9 mouse cellular contexts compared by ENCODE assay signal in genomic region chr14:27741248-27741916, GRCm38 (mm10).
DNase-seq lines count a peak whose midpoint lies in the region; ATAC-seq lines count a peak whose summit lies in the region.
"Had no signal": no experiment of that assay in that cellular context is flagged by ENCODE, and none has a peak within 500 bp of the region (broad histone marks: within the 10 kb centered on the region; RNA-seq: fewer than 3 reads in every experiment).

No protein-coding gene starts in this region.

- no peaks in the 10 kb centered on the region for H3K27me3 ChIP-seq in kidney, embryonic 16.5 days (ENCODE audit: insufficient read depth, low read length)
- no peaks in the 10 kb centered on the region for H3K27me3 ChIP-seq in hindbrain, embryonic 16.5 days (replicated peaks; ENCODE audit: control insufficient read depth, insufficient read depth, low read length)
- H3K27me3 ChIP-seq in midbrain, embryonic 16.5 days (ENCODE audit: control insufficient read depth, insufficient read depth, low read depth, low read length) = no peaks in the 10 kb centered on the region
- H3K27me3 ChIP-seq: embryonic facial prominence, embryonic 12.5 days had no signal

- no peak overlapping the region for H3K4me2 ChIP-seq in kidney, embryonic 16.5 days (replicated peaks; ENCODE audit: low read depth, low read length)
- no peak overlapping the region for H3K4me2 ChIP-seq in hindbrain, embryonic 16.5 days (ENCODE audit: low read length)
- H3K4me2 ChIP-seq in midbrain, embryonic 16.5 days (ENCODE audit: low read length) = no peak overlapping the region
- H3K4me2 ChIP-seq: embryonic facial prominence, embryonic 12.5 days had no signal

- no peaks in the 10 kb centered on the region for H3K4me1 ChIP-seq in kidney, embryonic 16.5 days (ENCODE audit: insufficient read depth, low read length)
- H3K4me1 ChIP-seq in hindbrain, embryonic 16.5 days (ENCODE audit: control insufficient read depth, insufficient read depth, low read depth, low read length) = peaks cover 5% of the 10 kb centered on the region; the same call in 1 of the 2 replicates
- peaks cover 34% of the 10 kb centered on the region for H3K4me1 ChIP-seq in midbrain, embryonic 16.5 days (ENCODE audit: control insufficient read depth, insufficient read depth, low read length)
- H3K4me1 ChIP-seq: embryonic facial prominence, embryonic 12.5 days had no signal

- no peaks in the 10 kb centered on the region for H3K9me3 ChIP-seq in kidney, embryonic 16.5 days (ENCODE audit: low read length)
- no peaks in the 10 kb centered on the region for H3K9me3 ChIP-seq in hindbrain, embryonic 16.5 days (ENCODE audit: control insufficient read depth, low read length)
- no peaks in the 10 kb centered on the region for H3K9me3 ChIP-seq in midbrain, embryonic 16.5 days (replicated peaks; ENCODE audit: control insufficient read depth, low read length, poor library complexity, severe bottlenecking)
- H3K9me3 ChIP-seq: embryonic facial prominence, embryonic 12.5 days had no signal

- no peak overlapping the region for H3K4me3 ChIP-seq in kidney, embryonic 16.5 days (ENCODE audit: low read length)
- H3K4me3 ChIP-seq in hindbrain, embryonic 16.5 days (ENCODE audit: low read length) = no peak overlapping the region
- H3K4me3 ChIP-seq in midbrain, embryonic 16.5 days (ENCODE audit: low read depth, low read length) = no peak overlapping the region
- H3K4me3 ChIP-seq: embryonic facial prominence, embryonic 12.5 days had no signal

- DNase-seq in kidney, adult 18-20 months = peak; percentile 66
- DNase-seq in adrenal gland, postnatal 25 days = peak; percentile 68
- peak; percentile 61 for DNase-seq in embryo, embryonic 11.5 days (ENCODE audit: low read depth, low spot score)
- peak; percentile 82 to 89 for DNase-seq in left cerebral cortex, postnatal 14 days (ENCODE audit: low spot score in 2 of 2)
- peak; percentile 7 for DNase-seq in thymus, postnatal 25 days

- intact Hi-C loops in left cerebral cortex, postnatal 14 days (cut with DNase I) = loop anchor here (5.0 to 10.0 kb wide), 2 partner anchors 144 to 227 kb away; no protein-coding TSS in a partner anchor

- no peak for ATAC-seq in kidney, embryonic 16.5 days (ENCODE audit: low FRiP score, low TSS enrichment)
- peak; percentile 64; the same call in 1 of the 2 replicates for ATAC-seq in hindbrain, embryonic 16.5 days
- peak; percentile 46; the same call in 1 of the 2 replicates for ATAC-seq in midbrain, embryonic 16.5 days

- no peak overlapping the region for H3K27ac ChIP-seq in kidney, embryonic 16.5 days (ENCODE audit: low read length)
- H3K27ac ChIP-seq in hindbrain, embryonic 16.5 days (ENCODE audit: low read depth, low read length) = no peak overlapping the region
- H3K27ac ChIP-seq in midbrain, embryonic 16.5 days (ENCODE audit: low read length) = no peak overlapping the region
- H3K27ac ChIP-seq: embryonic facial prominence, embryonic 12.5 days had no signal

- no peak overlapping the region for H3K9ac ChIP-seq in kidney, embryonic 16.5 days (replicated peaks; ENCODE audit: low read length)
- H3K9ac ChIP-seq in hindbrain, embryonic 16.5 days (ENCODE audit: low read depth, low read length) = no peak overlapping the region
- H3K9ac ChIP-seq in midbrain, embryonic 16.5 days (ENCODE audit: low read depth, low read length) = no peak overlapping the region
- H3K9ac ChIP-seq: embryonic facial prominence, embryonic 12.5 days had no signal

- 27% methylated on average over 3 of the region's 3 CpGs for WGBS in kidney, embryonic 16.5 days
- 24% methylated on average over 3 of the region's 3 CpGs for WGBS in hindbrain, embryonic 16.5 days
- WGBS in midbrain, embryonic 16.5 days = 19% methylated on average over 3 of the region's 3 CpGs

- no peaks in the 10 kb centered on the region for H3K36me3 ChIP-seq in kidney, embryonic 16.5 days (ENCODE audit: insufficient read depth, low read length)
- no peaks in the 10 kb centered on the region for H3K36me3 ChIP-seq in hindbrain, embryonic 16.5 days (ENCODE audit: control insufficient read depth, insufficient read depth, low read length)
- no peaks in the 10 kb centered on the region for H3K36me3 ChIP-seq in midbrain, embryonic 16.5 days (ENCODE audit: control insufficient read depth, insufficient read depth, low read length)
- H3K36me3 ChIP-seq: embryonic facial prominence, embryonic 12.5 days had no signal

Comparison
In these comparisons a context has a peak if more than half of its experiments do, and no peak if none do; other contexts are left out.
1. DNase-seq: peak in every context shown above with its lines; median percentile 86 in left cerebral cortex, postnatal 14 days; 68 in adrenal gland, postnatal 25 days; 66 in kidney, adult 18-20 months; 61 in embryo, embryonic 11.5 days; 7 in thymus, postnatal 25 days.